Mouse (Mus musculus) stomach, postnatal 0 days (tissue): ENCODE results near the gene Gm11992. TPM values are rescaled to one million over a fixed set of nuclear protein-coding genes. Genes with fewer than 3 reads are reported as not detected.

ENCODE experiments used
- ATAC-seq: fragments of 200-750 bp; cut with Nextera tagmentation; 2 replicates; pipeline ENCODE4 v1.8.0; 2017; ENCODE audit not compliant: low FRiP score, low TSS enrichment
- DNase-seq: peaks from one replicate; pipeline ENCODE4 v3.0.0-alpha.2; 2016; ENCODE audit warnings: low spot score
- H3K27ac ChIP-seq: fragments of 300-500 bp; sonication (generic); replicated peaks from 2 replicates; pipeline ENCODE4 v1.5.1; 2014; ENCODE audit warnings: mild to moderate bottlenecking, control low read depth
- H3K27me3 ChIP-seq: fragments of 300-500 bp; sonication (generic); 2 replicates; pipeline ENCODE4 v1.6.1; 2014; ENCODE audit warnings: low read length; ENCODE audit not compliant: control insufficient read depth, insufficient read depth
- H3K36me3 ChIP-seq: fragments of 300-500 bp; sonication (generic); 2 replicates; pipeline ENCODE4 v1.6.1; 2014; ENCODE audit warnings: low read length, mixed read lengths; ENCODE audit not compliant: control insufficient read depth, insufficient read depth
- H3K4me1 ChIP-seq: fragments of 300-500 bp; sonication (generic); replicated peaks from 2 replicates; pipeline ENCODE4 v1.6.1; 2014; ENCODE audit warnings: antibody characterized with exemption; ENCODE audit not compliant: control insufficient read depth, insufficient read depth
- H3K4me2 ChIP-seq: fragments of 300-500 bp; sonication (generic); replicated peaks from 2 replicates; pipeline ENCODE4 v1.6.1; 2014; ENCODE audit warnings: low read depth, mild to moderate bottlenecking, control low read depth, moderate library complexity
- H3K4me3 ChIP-seq: fragments of 300-500 bp; sonication (generic); 2 replicates; pipeline ENCODE4 v1.5.1; 2014; ENCODE audit warnings: low read depth, low read length, control low read depth
- H3K9ac ChIP-seq: fragments of 300-500 bp; sonication (generic); 2 replicates; pipeline ENCODE4 v1.6.1; 2014; ENCODE audit warnings: mild to moderate bottlenecking, low read length, control low read depth, mixed read lengths
- H3K9me3 ChIP-seq: fragments of 300-500 bp; sonication (generic); 2 replicates; pipeline ENCODE4 v1.6.1; 2016; ENCODE audit warnings: low read length; ENCODE audit not compliant: control insufficient read depth
- CTCF ChIP-seq: IDR thresholded peaks from 2 replicates; pipeline ENCODE4 v1.5.1; 2016; ENCODE audit warnings: antibody characterized with exemption, low read depth, mild to moderate bottlenecking, moderate library complexity
- EP300 ChIP-seq: optimal IDR thresholded peaks from 2 replicates; pipeline ENCODE3; 2016; ENCODE audit warnings: antibody characterized with exemption
- WGBS: fragments of 180-500 bp; shearing (Covaris S2); extraction: QIAGEN DNeasy Blood & Tissue Kit; methylation state at CpG from one replicate; pipeline ENCODE4 v1.1.7; 2014; 5-methylcytosine and 5-hydroxymethylcytosine counted together
- polyA plus RNA-seq: library from polyadenylated mRNA; unstranded; fragments of >200 nt; fragmentation: Nextera tagmentation; extraction: Ambion mirVana; gene quantifications from 2 replicates; pipeline ENCODE4 v1.2.1, GENCODE M21; 2015

Gm11992 gene
- 3.7 and 3.8 TPM in 2 replicates for polyA plus RNA-seq

- Histone ChIP-seq H3K9ac (peak within 1 kb of the TSS; percentile 56), H3K27me3 (no peaks in the 10 kb centered on the region), H3K4me2 (peak within 1 kb of the TSS; percentile 88), H3K27ac (0 out of 2 replicates have a peak within 1 kb of the TSS, but pooled peaks have one; percentile 24), H3K4me3 (peak within 1 kb of the TSS; percentile 46), H3K36me3 (no peaks in the 10 kb centered on the region), H3K9me3 (no peaks in the 10 kb centered on the region), H3K4me1 (0 out of 2 replicates have a peak, but pooled peaks cover 3% of the 10 kb centered on the region)
- TF ChIP-seq CTCF: no peak
- TF ChIP-seq EP300: no peak
- DNase-seq (peak; percentile 93), ATAC-seq (peak; percentile 100)
- WGBS: 5% methylated on average over 21 of the region's 21 CpGs
Measured at GRCm38 (mm10) chr11:9048011-9048702, at the start of gene Gm11992. Gene Gm11992 (plus strand): TSS chr11:9048594.

GRCm38 (mm10) chr11:9008761-9009160 lies 39.6 kb upstream of the Gm11992 start:
- peaks cover 4% of the 10 kb centered on the region for H3K36me3 ChIP-seq
- TF ChIP-seq EP300 (no peak), CTCF (no peak)
- no peaks in the 10 kb centered on the region for H3K27me3 ChIP-seq
- no peak overlapping the region for H3K27ac ChIP-seq
- H3K4me3 ChIP-seq: no peak overlapping the region
- H3K9ac ChIP-seq: no peak overlapping the region
- no peak for ATAC-seq
- no peak for DNase-seq
- H3K9me3 ChIP-seq: no peaks in the 10 kb centered on the region
- H3K4me1 ChIP-seq: no peaks in the 10 kb centered on the region
- H3K4me2 ChIP-seq: no peak overlapping the region
- 95% methylated on average over 5 of the region's 5 CpGs for WGBS

GRCm38 (mm10) chr11:9010416-9010815 lies 38.0 kb upstream of the Gm11992 start:
- ATAC-seq (peak; percentile 77), DNase-seq (peak; percentile 50)
- WGBS: 0% methylated on average over 7 of the region's 7 CpGs
- peak overlapping the region; percentile 90 for H3K27ac ChIP-seq
- H3K27me3 ChIP-seq: no peaks in the 10 kb centered on the region
- TF ChIP-seq CTCF: peak; percentile 13
- TF ChIP-seq EP300: no peak
- H3K4me1 ChIP-seq: no peaks in the 10 kb centered on the region
- H3K9ac ChIP-seq: peak overlapping the region; percentile 82
- H3K9me3 ChIP-seq: no peaks in the 10 kb centered on the region
- H3K4me2 ChIP-seq: peak overlapping the region; percentile 65
- 0 out of 2 replicates have a peak, but pooled peaks cover 2% of the 10 kb centered on the region for H3K36me3 ChIP-seq
- H3K4me3 ChIP-seq: peak overlapping the region; percentile 80

DNA sequence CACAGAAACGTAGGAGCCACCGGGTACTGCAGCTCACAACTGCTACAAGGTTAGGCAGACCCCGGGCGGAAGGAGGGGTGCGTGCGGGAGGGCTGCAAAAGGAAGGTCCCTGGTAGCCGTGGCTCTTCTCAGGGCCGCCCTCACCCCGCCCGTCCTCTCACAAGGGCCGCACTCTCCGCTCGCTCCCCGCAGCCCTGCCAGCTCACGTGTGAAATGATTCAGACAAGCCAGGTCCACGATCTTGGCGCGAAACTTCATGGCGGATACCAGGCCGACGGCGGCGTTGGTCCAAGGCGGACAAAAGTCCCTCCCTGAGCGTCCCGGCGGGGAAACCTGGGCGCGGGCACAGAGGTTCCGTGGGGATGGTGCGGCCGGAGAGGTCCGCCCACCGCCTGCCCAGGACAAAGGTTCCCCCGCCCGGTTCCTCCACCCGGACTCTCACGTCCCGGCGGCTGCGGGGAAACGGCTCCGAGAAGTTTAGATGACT lies 37.5 kb upstream of the Gm11992 start, which contains the start of gene Hus1:
TSS of gene Hus1 (minus strand) at position 339 of the 487 bp plus-strand sequence.
- Histone ChIP-seq H3K27ac (peak within 1 kb of the TSS; percentile 90), H3K27me3 (no peaks in the 10 kb centered on the region), H3K4me1 (no peaks in the 10 kb centered on the region), H3K4me2 (peak within 1 kb of the TSS; percentile 65), H3K4me3 (peak within 1 kb of the TSS; percentile 80), H3K36me3 (0 out of 2 replicates have a peak, but pooled peaks cover 2% of the 10 kb centered on the region), H3K9ac (peak within 1 kb of the TSS; percentile 82), H3K9me3 (no peaks in the 10 kb centered on the region)
- WGBS: under 1% methylated on average over 43 of the region's 43 CpGs
- ATAC-seq (peak; percentile 99), DNase-seq (peak; percentile 94)
- TF ChIP-seq CTCF (peak; percentile 12; the same call in 1 of the 2 replicates), EP300 (no peak)

GRCm38 (mm10) chr11:9011348-9011747 lies 37.0 kb upstream of the Gm11992 start:
- DNase-seq (peak; percentile 23), ATAC-seq (peak; percentile 22)
- Histone ChIP-seq H3K9ac (peak overlapping the region; percentile 82), H3K27ac (peak overlapping the region; percentile 90; the same call in 1 of the 2 replicates), H3K27me3 (no peaks in the 10 kb centered on the region), H3K4me1 (no peaks in the 10 kb centered on the region), H3K9me3 (no peaks in the 10 kb centered on the region), H3K36me3 (0 out of 2 replicates have a peak, but pooled peaks cover 2% of the 10 kb centered on the region), H3K4me2 (peak overlapping the region; percentile 65), H3K4me3 (peak overlapping the region; percentile 80)
- WGBS: 0% methylated on average over 3 of the region's 3 CpGs
- TF ChIP-seq CTCF: no peak
- TF ChIP-seq EP300: no peak

DNA sequence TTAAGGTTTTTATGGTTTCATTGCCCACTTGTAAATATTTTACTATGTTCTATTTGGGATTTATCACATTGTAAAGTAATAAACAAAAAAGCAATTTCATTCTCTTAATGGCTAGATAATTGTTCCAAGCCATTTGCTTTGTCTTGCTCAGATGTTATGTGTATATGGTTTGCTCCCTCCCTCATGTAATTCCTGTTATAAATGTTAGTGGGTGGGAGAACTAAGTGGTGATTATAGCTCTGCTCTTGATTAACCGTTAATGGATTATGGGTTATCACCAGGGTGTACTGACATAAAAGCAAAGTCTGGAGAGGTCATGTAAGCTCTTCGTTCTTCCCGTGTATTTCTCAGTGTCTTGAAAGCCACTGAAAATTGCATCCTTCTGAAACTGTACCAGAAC lies 33.7 kb upstream of the Gm11992 start:
- no peak overlapping the region for H3K4me2 ChIP-seq
- H3K9me3 ChIP-seq: no peaks in the 10 kb centered on the region
- H3K4me1 ChIP-seq: no peaks in the 10 kb centered on the region
- no peak overlapping the region for H3K9ac ChIP-seq
- TF ChIP-seq EP300 (no peak), CTCF (no peak)
- DNase-seq (no peak), ATAC-seq (no peak)
- no peak overlapping the region for H3K27ac ChIP-seq
- H3K27me3 ChIP-seq: no peaks in the 10 kb centered on the region
- H3K4me3 ChIP-seq: no peak overlapping the region
- WGBS: 68% methylated on average over 3 of the region's 3 CpGs
- H3K36me3 ChIP-seq: no peaks in the 10 kb centered on the region
